Mouse (Mus musculus) stomach, postnatal 0 days (tissue): ENCODE measurements at regions not wholly inside any gene's neighbourhood (a gene's known extent, or its start where the extent isn't known, plus 50 kb on each side); places are given as distances from the start of the nearest gene placed in this dataset.

Experiments used
- CTCF ChIP-seq: IDR thresholded peaks from 2 replicates; pipeline ENCODE4 v1.5.1; 2016; ENCODE audit warnings: antibody characterized with exemption, low read depth, mild to moderate bottlenecking, moderate library complexity
- EP300 ChIP-seq: optimal IDR thresholded peaks from 2 replicates; pipeline ENCODE3; 2016; ENCODE audit warnings: antibody characterized with exemption

- TF ChIP-seq CTCF (no peak), EP300 (no peak)
Observed at GRCm38 (mm10) chr4:64923751-64924150, 200.2 kb upstream of the Pappa start.
